Mouse (Mus musculus) yolk sac, embryonic 10.5 days (tissue): ENCODE data around the gene Skint11.
"Not testable (repeated sequence)": the region's sequence is repeated elsewhere in the genome, so short reads cannot be mapped to it uniquely, and the experiment has no call there.

Experiments used
- DNase-seq: peaks from one replicate; pipeline ENCODE4 v3.0.0-alpha.2; 2017; ENCODE audit warnings: low spot score

The Skint11 gene

GRCm38 (mm10) chr4:114163084-114163483 is at the start of gene Skint11:
Gene Skint11, plus strand, starts transcription at chr4:114163384.
- no peak for DNase-seq

GRCm38 (mm10) chr4:114161149-114161548 is 2.0 kb upstream of the Skint11 start:
- no peak for DNase-seq

GRCm38 (mm10) chr4:114172898-114173297 is 9.7 kb downstream of the Skint11 start:
- DNase-seq = not testable (repeated sequence)

- not testable (repeated sequence) for DNase-seq
Measured at GRCm38 (mm10) chr4:114256906-114257305, 93.7 kb downstream of the Skint11 start.
